Mouse (Mus musculus) embryo, embryonic 10.5 days (tissue): ENCODE measurements at regions not wholly inside any gene's neighbourhood (a gene's known extent, or its start where the extent isn't known, plus 50 kb on each side); places are given as distances from the start of the nearest gene placed in this dataset.

Source experiments
- DNase-seq: peaks from one replicate; pipeline ENCODE4 v3.0.0-alpha.2; 2015; ENCODE audit warnings: low spot score

- no peak for DNase-seq
These were observed 177.7 kb downstream of the Snx10 start for GRCm38 (mm10) chr6:51701253-51702020.

DNA sequence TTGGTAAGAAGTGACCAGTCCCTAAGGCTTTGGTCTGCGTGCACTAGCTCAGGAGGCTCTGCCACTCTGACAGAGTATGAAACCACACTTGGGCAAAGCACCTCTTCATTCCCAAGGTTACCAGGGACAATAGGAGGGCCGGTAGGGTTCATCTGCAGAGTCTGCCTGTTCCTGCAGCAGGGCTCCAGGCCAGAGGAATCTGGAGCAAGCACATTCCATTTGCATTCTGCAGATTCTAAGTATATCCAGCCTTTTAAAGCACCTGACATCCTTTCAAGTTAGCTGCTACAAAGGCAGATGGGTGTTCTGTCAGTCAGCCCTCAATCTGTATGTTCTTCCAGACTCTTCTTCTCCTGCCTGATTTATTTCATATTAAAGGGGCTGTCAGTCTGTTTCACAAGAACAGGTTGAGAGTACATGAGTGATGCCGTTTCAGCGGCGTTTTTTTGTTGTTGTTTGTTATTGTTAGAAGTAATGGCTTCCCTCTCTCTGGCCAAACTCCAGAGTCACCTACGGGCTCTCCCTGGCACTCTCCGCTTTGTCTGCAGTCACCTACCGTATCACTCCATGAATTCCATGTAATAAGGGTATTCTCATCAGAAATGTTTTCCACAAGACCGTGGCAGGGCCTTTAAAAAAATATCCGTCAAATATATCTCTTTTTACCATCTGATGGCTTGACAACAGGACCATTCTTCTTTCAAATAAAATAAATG, 178.9 kb downstream of the Snx10 start:
- DNase-seq: no peak

- DNase-seq: peak; percentile 30
These were observed 184.3 kb downstream of the Snx10 start for GRCm38 (mm10) chr6:51708011-51708410.

- peak; percentile 31 for DNase-seq
These were observed 185.1 kb downstream of the Snx10 start for GRCm38 (mm10) chr6:51708668-51709339.

DNA sequence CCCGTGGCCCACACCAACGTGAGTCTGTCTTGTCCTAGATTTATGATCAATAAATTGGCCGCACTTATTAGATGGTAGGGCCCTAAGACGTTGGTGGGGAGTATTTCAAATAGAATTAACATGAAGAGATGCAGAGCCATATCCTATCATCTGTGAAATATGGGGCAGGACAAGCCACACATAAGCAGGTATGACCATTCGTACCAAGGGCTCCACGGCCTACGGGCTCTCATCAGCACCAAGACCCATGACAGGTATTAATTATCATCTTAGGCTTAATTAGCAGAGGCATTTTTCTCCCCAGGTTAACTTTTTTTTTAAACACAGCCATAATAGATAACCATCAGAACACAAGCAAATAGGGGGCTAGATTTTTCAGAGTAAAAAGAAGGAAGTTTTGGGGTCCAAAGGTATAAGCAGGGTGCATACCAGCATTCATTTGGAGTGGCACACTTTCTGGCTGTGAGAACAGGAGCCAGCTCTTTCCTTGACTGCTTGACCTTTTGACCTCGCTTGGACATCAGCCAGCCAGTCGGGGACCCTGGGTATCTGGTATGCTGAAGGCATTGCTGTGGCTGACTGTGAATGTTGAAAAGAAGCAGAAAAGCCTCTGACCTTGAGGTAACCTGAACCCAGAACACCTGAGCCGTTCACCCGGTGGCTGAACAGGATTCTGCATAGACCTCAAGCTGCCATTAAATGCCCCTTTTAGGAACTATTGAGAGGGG, 185.8 kb downstream of the Snx10 start:
- peak; percentile 62 for DNase-seq

GRCm38 (mm10) chr6:51710153-51710552, 186.5 kb downstream of the Snx10 start:
- DNase-seq: no peak

GRCm38 (mm10) chr6:51710926-51711615, 187.4 kb downstream of the Snx10 start:
- DNase-seq: no peak

GRCm38 (mm10) chr6:51711616-51711970, 187.9 kb downstream of the Snx10 start:
- DNase-seq: no peak

DNA sequence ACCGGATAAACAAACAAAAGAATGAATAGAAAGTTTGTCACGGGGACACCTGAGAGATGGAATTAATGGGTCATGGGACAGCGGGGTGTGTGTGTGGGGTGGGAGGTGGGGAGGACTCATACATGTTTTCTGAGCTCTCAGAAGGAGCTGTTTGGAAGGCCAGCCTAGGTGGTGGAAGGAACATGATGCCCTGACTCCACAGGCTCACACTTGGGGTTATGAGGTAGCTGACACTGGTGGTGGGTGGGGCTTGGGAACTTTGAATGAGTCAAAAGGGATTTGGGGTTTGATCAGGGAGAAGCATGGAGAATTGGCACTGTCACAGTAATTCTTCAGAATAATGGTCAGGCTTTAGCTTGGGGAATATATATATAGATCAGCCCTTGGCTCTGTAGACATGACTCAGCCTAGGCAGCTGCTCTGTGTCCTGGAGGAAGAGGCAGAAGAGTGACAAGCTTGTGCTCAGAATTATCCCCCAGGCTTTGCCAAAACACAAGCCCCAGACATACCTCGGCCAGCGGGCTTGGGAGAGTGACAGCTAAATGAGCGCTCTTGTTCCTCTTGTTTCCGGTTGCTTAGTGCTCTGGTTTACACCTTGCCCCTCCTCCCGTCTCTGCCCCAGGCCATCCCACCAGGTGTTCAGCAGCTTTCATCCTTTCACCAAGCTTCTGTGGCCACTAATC, 191.6 kb downstream of the Snx10 start:
- peak; percentile 39 for DNase-seq

GRCm38 (mm10) chr6:51717386-51717785, 193.7 kb downstream of the Snx10 start:
- no peak for DNase-seq

- DNase-seq: no peak
These were observed 197.0 kb downstream of the Snx10 start for GRCm38 (mm10) chr6:51720705-51721104.

DNA sequence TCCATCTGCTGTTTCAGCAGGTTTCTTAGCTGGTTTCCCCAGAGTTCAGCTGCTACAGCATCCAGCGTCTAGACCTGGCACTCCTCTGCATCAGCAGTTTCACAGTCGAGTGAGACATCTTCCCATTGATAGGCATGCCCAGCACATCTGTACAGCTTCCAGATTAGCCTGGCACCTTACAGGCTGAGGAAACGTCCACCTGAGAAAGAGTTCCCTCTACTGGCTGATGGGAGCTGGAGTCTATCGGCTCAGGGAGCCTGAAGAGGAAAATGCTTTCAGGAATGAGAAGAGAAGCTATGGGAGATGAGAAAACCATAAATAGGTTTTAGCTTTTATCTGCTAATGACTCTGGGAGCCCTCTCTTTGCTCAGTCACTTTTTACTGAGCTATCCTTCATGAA, 199.4 kb downstream of the Snx10 start:
- DNase-seq: no peak

DNA sequence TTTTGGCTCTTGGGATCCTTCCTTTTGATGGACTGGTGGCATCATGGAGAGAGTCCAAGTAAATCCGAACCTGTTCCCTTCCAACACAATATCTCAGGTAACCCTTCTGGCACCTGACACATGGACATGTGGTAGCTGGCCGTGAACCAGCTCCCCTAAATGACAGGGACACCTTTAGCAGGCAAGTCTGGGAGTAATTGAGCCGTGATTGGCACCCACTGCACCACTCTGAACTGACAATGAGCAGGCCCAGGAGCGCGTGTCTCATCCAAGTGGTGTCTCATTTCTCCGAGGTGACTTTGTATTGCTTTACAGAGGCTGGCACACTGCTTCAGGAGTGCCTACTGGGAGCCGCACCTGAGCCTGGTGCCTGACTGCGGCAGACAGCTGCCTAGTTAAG, 203.5 kb downstream of the Snx10 start:
- no peak for DNase-seq

DNA sequence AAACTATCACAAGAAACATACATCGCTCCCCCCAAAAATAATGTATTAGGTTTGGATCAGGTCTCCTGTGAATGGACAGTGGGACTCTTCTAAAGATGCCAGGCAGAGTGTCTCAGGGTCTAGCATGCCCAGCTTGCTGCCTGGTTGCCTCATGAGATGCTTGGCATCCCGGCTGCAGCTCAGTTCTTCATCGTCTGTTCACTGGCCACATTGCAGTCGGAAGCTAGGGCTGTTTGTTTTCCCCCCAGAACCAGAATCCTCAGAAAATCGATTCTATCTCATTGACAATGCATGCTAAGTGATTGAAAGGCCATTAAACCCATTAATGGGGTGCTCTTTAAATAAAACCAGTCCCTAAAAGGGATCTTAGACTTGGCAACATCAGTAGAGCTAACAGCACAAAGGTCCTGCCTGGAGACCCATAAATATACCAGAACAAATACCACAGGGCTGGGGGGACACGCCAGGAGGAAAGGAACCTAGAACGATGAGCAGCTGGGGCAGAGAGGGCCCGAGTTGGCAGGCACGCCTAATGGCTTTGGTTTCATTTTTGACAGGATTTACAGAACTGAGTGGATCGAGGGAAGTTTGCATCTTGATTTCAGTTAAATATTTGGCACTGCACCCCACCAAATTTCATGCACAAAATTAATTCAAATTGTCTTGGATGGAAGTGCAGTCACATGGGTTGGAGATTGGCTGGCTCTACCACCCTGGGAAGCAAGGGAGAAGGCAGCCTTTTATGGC, 205.3 kb downstream of the Snx10 start:
- no peak for DNase-seq

DNA sequence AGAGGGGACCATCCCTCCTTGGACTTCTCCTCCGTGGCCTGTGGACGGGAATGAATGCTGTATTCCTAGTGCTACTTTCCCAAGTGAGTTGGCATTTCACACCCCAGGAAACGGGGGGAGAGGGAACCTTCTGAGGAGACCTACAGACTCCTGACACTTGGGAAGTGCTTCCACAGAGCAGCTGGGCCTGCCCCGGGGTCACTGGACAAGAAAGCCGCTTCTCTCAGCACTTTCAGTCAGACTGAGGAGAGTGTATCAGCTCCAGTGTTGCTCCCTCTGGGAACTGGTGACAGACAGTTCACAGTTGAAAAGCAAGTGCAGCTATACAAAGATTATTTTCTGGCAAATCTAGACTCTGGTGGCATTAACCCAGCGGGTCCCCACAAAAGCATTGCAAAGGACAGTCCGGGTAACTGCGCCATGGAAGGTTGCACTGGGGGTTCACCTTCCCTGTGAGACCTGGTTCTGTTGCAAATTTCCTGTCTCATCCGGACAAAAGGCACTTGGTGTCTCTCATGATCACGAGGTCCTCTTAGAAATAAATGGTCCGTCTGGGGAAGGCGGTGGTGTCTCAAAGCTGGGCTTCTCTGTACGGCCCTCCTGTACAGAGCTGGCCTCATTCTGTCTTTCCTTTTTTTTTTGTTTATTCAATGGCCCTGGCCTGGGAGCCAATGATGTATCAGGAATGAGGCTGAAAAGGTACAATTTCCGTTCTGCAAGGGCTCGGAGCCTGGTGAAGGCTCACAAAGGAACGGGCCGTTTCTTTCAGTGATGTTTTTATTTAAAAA, 207.1 kb downstream of the Snx10 start:
- DNase-seq: no peak

DNA sequence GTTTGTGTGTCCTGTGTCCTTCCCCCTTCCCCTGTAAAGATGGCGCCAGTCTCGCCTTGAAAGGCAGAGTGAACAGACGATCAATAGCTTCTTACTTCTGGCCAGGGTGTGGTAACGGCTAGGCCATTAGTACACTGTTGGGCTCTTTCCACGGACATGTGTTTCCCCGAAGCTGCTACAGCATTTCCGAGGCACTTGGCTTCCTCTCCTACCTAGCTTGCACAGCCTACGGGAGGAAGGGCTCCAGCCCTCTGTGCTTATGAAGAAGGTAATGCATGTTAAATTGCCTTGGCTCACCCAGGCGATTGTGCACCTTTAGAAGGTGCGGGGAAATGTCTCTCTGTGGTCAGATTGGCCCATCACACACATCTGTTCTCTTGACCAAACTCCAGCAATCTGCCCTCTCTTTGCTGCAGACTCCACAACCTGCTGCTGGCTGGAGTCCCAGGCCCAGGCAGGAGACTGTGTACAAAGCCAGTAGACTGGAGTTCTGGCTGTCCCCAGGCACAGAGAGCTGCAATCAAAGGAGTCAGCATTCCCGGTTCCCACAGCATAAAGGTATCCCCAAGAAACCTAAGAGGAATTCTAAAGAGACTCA, 208.7 kb downstream of the Snx10 start:
- no peak for DNase-seq

- DNase-seq: no peak
These were observed 212.3 kb downstream of the Snx10 start for GRCm38 (mm10) chr6:51736051-51736450.

DNA sequence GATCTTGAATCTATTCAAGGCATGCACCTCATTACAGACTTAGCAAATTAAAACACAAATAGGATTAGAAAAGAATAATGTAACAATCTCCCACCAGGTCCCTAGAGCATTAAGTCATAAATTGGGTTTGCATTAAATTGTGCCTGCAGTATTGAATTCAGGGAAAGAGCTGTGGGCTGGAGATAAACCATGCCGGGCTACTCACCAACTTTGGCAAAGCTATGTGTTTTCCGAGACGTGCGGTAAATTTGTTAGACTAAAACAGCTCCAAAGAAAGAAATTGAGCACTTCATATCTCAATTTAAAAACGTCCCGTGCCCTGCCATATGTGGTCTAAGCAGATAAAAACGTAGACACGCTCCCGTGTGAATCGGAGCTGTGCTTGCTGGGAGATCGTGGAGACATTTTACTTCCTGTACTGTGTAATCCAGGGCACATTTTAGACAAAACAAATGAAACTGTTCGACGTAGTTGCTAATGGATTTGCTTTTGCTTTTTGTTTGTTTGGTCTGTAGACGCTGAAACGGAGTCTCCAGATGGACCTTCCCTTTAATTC, 219.5 kb downstream of the Snx10 start:
- no peak for DNase-seq

- DNase-seq: no peak
These were observed 220.9 kb downstream of the Snx10 start for GRCm38 (mm10) chr6:51744607-51745006.
